Mouse (Mus musculus): ENCODE measurements around the gene Kcmf1.

- TF ChIP-seq CTCF (IDR thresholded peaks at IDR 0.05; ENCODE audit: low read depth) = no peak
- TF ChIP-seq EP300 (optimal IDR thresholded peaks at IDR 0.05) = no peak
Observed at GRCm38 (mm10) chr6:72926031-72926430, 26.3 kb upstream of the Kcmf1 start.

Data from stomach, postnatal 0 days (tissue).